Mouse (Mus musculus) CH12.LX (cell line): ENCODE results near the gene Mrps23. TPM values are rescaled to one million over a fixed set of nuclear protein-coding genes. Genes with fewer than 3 reads are reported as not detected.

Experiments used
- DNase-seq: peaks from one replicate; pipeline ENCODE4 v3.0.0-alpha.2; 2013; ENCODE audit errors: extremely low read depth
- H3K27ac ChIP-seq: 2 replicates; pipeline ENCODE4 v1.5.1; 2012; ENCODE audit warnings: low read depth, mild to moderate bottlenecking, control low read depth, moderate library complexity; ENCODE audit not compliant: insufficient read depth
- H3K27me3 ChIP-seq: replicated peaks from 2 replicates; pipeline ENCODE3; 2012; ENCODE audit warnings: inconsistent platforms
- H3K36me3 ChIP-seq, 2 experiments: replicated peaks in 1 of 2; 2 replicates each; pipeline versions ENCODE3 to v1.6.1; 2012; ENCODE audit warnings: inconsistent platforms in 1 of 2, low read length in 1 of 2, mild to moderate bottlenecking in 1 of 2, mixed read lengths in 1 of 2, moderate library complexity in 1 of 2; ENCODE audit not compliant: control insufficient read depth in 1 of 2, insufficient read depth in 1 of 2
- H3K4me1 ChIP-seq, 2 experiments: 2 replicates each; pipeline ENCODE4 v1.6.1; 2012; ENCODE audit warnings: inconsistent platforms in 1 of 2, moderate library complexity in 1 of 2; ENCODE audit not compliant: insufficient read depth in 2 of 2, control insufficient read depth in 1 of 2
- H3K4me2 ChIP-seq: 2 replicates; pipeline ENCODE4 v1.6.1; 2012; ENCODE audit warnings: low read depth, mild to moderate bottlenecking, control low read depth; ENCODE audit not compliant: poor library complexity, insufficient read depth, severe bottlenecking
- H3K4me3 ChIP-seq, 3 experiments: fragments of 150-350 bp in 1 of 3; sonication (generic) in 1 of 3; replicated peaks in 1 of 3; 2 replicates each; pipeline versions ENCODE3 to v1.5.1; 2011 to 2012; ENCODE audit warnings: low read depth in 2 of 3, low read length in 2 of 3, mild to moderate bottlenecking in 2 of 3, moderate library complexity in 2 of 3, control low read depth in 1 of 3, improper control_type of control experiment in 1 of 3, inconsistent platforms in 1 of 3, mixed read lengths in 1 of 3; ENCODE audit not compliant: poor library complexity in 1 of 3
- H3K79me2 ChIP-seq: replicated peaks from 2 replicates; pipeline ENCODE4 v1.6.1; 2012; ENCODE audit warnings: mild to moderate bottlenecking, moderate library complexity; ENCODE audit not compliant: control insufficient read depth, poor library complexity, insufficient read depth, severe bottlenecking; ENCODE audit errors: extremely low read depth
- H3K9ac ChIP-seq: 2 replicates; pipeline ENCODE4 v1.6.1; 2012; ENCODE audit warnings: low read depth, mild to moderate bottlenecking, control low read depth, moderate library complexity; ENCODE audit not compliant: insufficient read depth
- H3K9me3 ChIP-seq: replicated peaks from 2 replicates; pipeline ENCODE3; 2012; ENCODE audit warnings: low read length, inconsistent platforms, mixed read lengths
- BHLHE40 ChIP-seq: IDR thresholded peaks from 2 replicates; pipeline ENCODE4 v1.6.1; 2011; ENCODE audit warnings: mild to moderate bottlenecking, low read depth, low read length, improper control_type of control experiment
- CHD1 ChIP-seq: IDR thresholded peaks from 2 replicates; pipeline ENCODE4 v1.6.1; 2012; ENCODE audit warnings: low read depth, low read length, improper control_type of control experiment, inconsistent platforms
- CTCF ChIP-seq, 2 experiments: IDR thresholded peaks in 1 of 2; conservative IDR thresholded peaks in 1 of 2; 2 replicates each; pipeline ENCODE4 v1.5.1; 2011 to 2012; ENCODE audit warnings: low read depth in 2 of 2, low read length in 2 of 2, improper control_type of control experiment in 1 of 2, inconsistent platforms in 1 of 2, mild to moderate bottlenecking in 1 of 2, moderate library complexity in 1 of 2
- EP300 ChIP-seq: IDR thresholded peaks from 2 replicates; pipeline ENCODE4 v1.6.1; 2011; ENCODE audit warnings: low read length, improper control_type of control experiment
- ETS1 ChIP-seq: conservative IDR thresholded peaks from 2 replicates; pipeline ENCODE4 v1.6.1; 2012; ENCODE audit warnings: low read depth, mild to moderate bottlenecking, inconsistent platforms, low read length, improper control_type of control experiment, moderate library complexity
- HCFC1 ChIP-seq: IDR thresholded peaks from 2 replicates; pipeline ENCODE4 v1.6.1; 2012; ENCODE audit warnings: low read depth, mild to moderate bottlenecking, inconsistent platforms, low read length, improper control_type of control experiment
- IRF4 ChIP-seq: IDR thresholded peaks from 2 replicates; pipeline ENCODE4 v1.6.1; 2014; ENCODE audit warnings: low read depth, mild to moderate bottlenecking, inconsistent platforms, low read length, improper control_type of control experiment
- JUN ChIP-seq: IDR thresholded peaks from 2 replicates; pipeline ENCODE4 v1.6.1; 2011; ENCODE audit warnings: low read depth, mild to moderate bottlenecking, low read length, improper control_type of control experiment, moderate library complexity; ENCODE audit not compliant: insufficient read depth
- JUND ChIP-seq: conservative IDR thresholded peaks from 2 replicates; pipeline ENCODE4 v1.6.1; 2011; ENCODE audit warnings: low read depth, low read length, improper control_type of control experiment
- MAFK ChIP-seq: IDR thresholded peaks from 2 replicates; pipeline ENCODE4 v1.6.1; 2011; ENCODE audit warnings: low read length, improper control_type of control experiment; ENCODE audit not compliant: insufficient replicate concordance
- MAZ ChIP-seq: IDR thresholded peaks from 2 replicates; pipeline ENCODE4 v1.6.1; 2012; ENCODE audit warnings: low read depth, mild to moderate bottlenecking, inconsistent platforms, low read length, improper control_type of control experiment, moderate library complexity
- MXI1 ChIP-seq: IDR thresholded peaks from 2 replicates; pipeline ENCODE4 v1.6.1; 2011; ENCODE audit warnings: mild to moderate bottlenecking, low read depth, low read length, improper control_type of control experiment
- MYC ChIP-seq: IDR thresholded peaks from 2 replicates; pipeline ENCODE4 v1.6.1; 2011; ENCODE audit warnings: low read depth, mild to moderate bottlenecking, improper control_type of control experiment, low read length
- NELFE ChIP-seq: IDR thresholded peaks from 2 replicates; pipeline ENCODE4 v1.6.1; 2011; ENCODE audit warnings: low read depth, low read length, improper control_type of control experiment
- NRF1 ChIP-seq: IDR thresholded peaks from 2 replicates; pipeline ENCODE4 v1.6.1; 2014; ENCODE audit warnings: low read depth, mild to moderate bottlenecking, inconsistent platforms, low read length, improper control_type of control experiment, moderate library complexity
- PAX5 ChIP-seq: IDR thresholded peaks from 2 replicates; pipeline ENCODE4 v1.6.1; 2012; ENCODE audit warnings: low read length, inconsistent platforms, mixed read lengths
- POLR2A ChIP-seq: IDR thresholded peaks from 2 replicates; pipeline ENCODE4 v1.6.1; 2011; ENCODE audit warnings: low read depth, mild to moderate bottlenecking, improper control_type of control experiment, low read length
- POLR2AphosphoS2 ChIP-seq: IDR thresholded peaks from 2 replicates; pipeline ENCODE4 v1.6.1; 2011; ENCODE audit warnings: low read depth, low read length, improper control_type of control experiment
- RCOR1 ChIP-seq: conservative IDR thresholded peaks from 2 replicates; pipeline ENCODE4 v1.6.1; 2012; ENCODE audit warnings: low read depth, mild to moderate bottlenecking, inconsistent platforms, low read length, improper control_type of control experiment
- SIN3A ChIP-seq: IDR thresholded peaks from 2 replicates; pipeline ENCODE4 v1.6.1; 2012; ENCODE audit warnings: low read length, improper control_type of control experiment, inconsistent platforms
- TBP ChIP-seq: conservative IDR thresholded peaks from 2 replicates; pipeline ENCODE4 v1.6.1; 2011; ENCODE audit warnings: low read depth, low read length, improper control_type of control experiment
- TCF12 ChIP-seq: IDR thresholded peaks from 2 replicates; pipeline ENCODE4 v1.6.1; 2014; ENCODE audit warnings: low read depth, mild to moderate bottlenecking, inconsistent platforms, low read length, improper control_type of control experiment
- UBTF ChIP-seq: IDR thresholded peaks from 2 replicates; pipeline ENCODE4 v1.6.1; 2012; ENCODE audit warnings: low read depth, mild to moderate bottlenecking, inconsistent platforms, low read length, improper control_type of control experiment, moderate library complexity
- USF1 ChIP-seq: IDR thresholded peaks from 2 replicates; pipeline ENCODE4 v1.6.1; 2014; ENCODE audit warnings: low read depth, mild to moderate bottlenecking, inconsistent platforms, low read length, improper control_type of control experiment
- USF2 ChIP-seq: conservative IDR thresholded peaks from 2 replicates; pipeline ENCODE4 v1.6.1; 2011; ENCODE audit warnings: low read depth, low read length, improper control_type of control experiment
- ZKSCAN1 ChIP-seq: IDR thresholded peaks from 2 replicates; pipeline ENCODE4 v1.6.1; 2012; ENCODE audit warnings: low read depth, inconsistent platforms, low read length, improper control_type of control experiment, borderline replicate concordance
- dilution Hi-C: fragments of 300-500 bp; cut with MboI; formaldehyde crosslinking; loops from 2 replicates; pipeline ENCODE4 v1.14.3; 2020; ENCODE audit warnings: low sequenced_read_pairs; ENCODE audit not compliant: extremely low pct_unique_long_range_greater_than_20kb, extremely low pct_ligation_motif_present
- in situ Hi-C: fragments of 300-500 bp; cut with MboI; formaldehyde crosslinking; loops from 3 replicates; pipeline ENCODE4 v1.14.3; 2019; ENCODE audit warnings: low sequenced_read_pairs, low pct_ligation_motif_present, low pct_unique_long_range_greater_than_20kb, mixed read lengths
- polyA plus RNA-seq: library from polyadenylated mRNA; unstranded; fragments of >175 nt; gene quantifications from 2 replicates; pipeline ENCODE4 v1.2.1, GENCODE M21; 2012; ENCODE audit warnings: low read depth; ENCODE audit not compliant: insufficient read length
- total RNA-seq, 2 experiments: library from RNA; depleted of rRNA; stranded (reverse); fragments of 300-350 nt in 1 of 2; fragments of >200 nt in 1 of 2; gene quantifications; 2 replicates each; pipeline ENCODE4 v1.2.3; 2012 to 2014

Gene Mrps23
- total and polyA plus RNA-seq, 3 experiments, result 185 to 233 (median 227) TPM

- no peak overlapping the region for H3K27ac ChIP-seq
- H3K36me3 ChIP-seq, result no peaks in the 10 kb centered on the region
- H3K9me3 ChIP-seq, result no peaks in the 10 kb centered on the region
- H3K9ac ChIP-seq, result no peak overlapping the region
- H3K27me3 ChIP-seq, result peaks cover 73% of the 10 kb centered on the region
- no peak for TF ChIP-seq SIN3A
- TF ChIP-seq USF1, result no peak
- no peak for TF ChIP-seq IRF4
- TF ChIP-seq MXI1, result no peak
- TF ChIP-seq TCF12, result no peak
- no peak for TF ChIP-seq CHD1
- no peak for TF ChIP-seq UBTF
- TF ChIP-seq MAFK, result no peak
- TF ChIP-seq JUND, result no peak
- TF ChIP-seq PAX5, result no peak
- TF ChIP-seq NELFE, result no peak
- TF ChIP-seq, all 38 proteins: peak for 0
- H3K4me2 ChIP-seq, result no peak overlapping the region
- H3K79me2 ChIP-seq, result no peaks in the 10 kb centered on the region
- dilution Hi-C loops (no loop called here), in situ Hi-C loops (no loop called here)
- no peak overlapping the region for H3K4me3 ChIP-seq
- H3K4me1 ChIP-seq, result peaks cover 0 to 5% of the 10 kb centered on the region in 2 experiments; a peak in 1 of 4 replicates
- no peak for DNase-seq
Measured at GRCm38 (mm10) chr11:88168611-88169010, 35.6 kb upstream of the Mrps23 start.

- H3K79me2 ChIP-seq, result no peaks in the 10 kb centered on the region
- dilution Hi-C loops (no loop called here), in situ Hi-C loops (no loop called here)
- H3K27me3 ChIP-seq, result peaks cover 75% of the 10 kb centered on the region
- DNase-seq, result no peak
- H3K9me3 ChIP-seq, result no peaks in the 10 kb centered on the region
- TF ChIP-seq JUN (no peak), RCOR1 (no peak), EP300 (no peak), TCF12 (no peak), ZKSCAN1 (no peak), JUND (no peak), CHD1 (no peak), MAZ (no peak), PAX5 (no peak), NRF1 (no peak), TBP (no peak), POLR2A (no peak), USF2 (no peak), MYC (no peak), NELFE (no peak), ETS1 (no peak), POLR2AphosphoS2 (no peak), BHLHE40 (no peak), HCFC1 (no peak), CTCF (conservative IDR thresholded peaks at IDR 0.05 in 1 of 2, IDR thresholded peaks at IDR 0.05 in 1 of 2; ENCODE audit: low read depth in 2 of 2, low read length in 2 of 2) (no peak)
- no peak overlapping the region for H3K4me3 ChIP-seq
- no peak overlapping the region for H3K4me2 ChIP-seq
- H3K27ac ChIP-seq, result no peak overlapping the region
- H3K4me1 ChIP-seq, result peaks cover 0 to 3% of the 10 kb centered on the region in 2 experiments; a peak in 1 of 4 replicates
- H3K9ac ChIP-seq, result no peak overlapping the region
- no peaks in the 10 kb centered on the region for H3K36me3 ChIP-seq
Measured at GRCm38 (mm10) chr11:88169531-88170040, 34.6 kb upstream of the Mrps23 start.
